Mouse (Mus musculus) cerebellum, postnatal 25 days (tissue): ENCODE data around the gene Ccdc50.

Experiments used
- DNase-seq, 2 experiments: peaks; one replicate each; pipeline ENCODE4 v3.0.0; 2021; ENCODE audit warnings: mixed read lengths in 2 of 2

The Ccdc50 gene

DNA sequence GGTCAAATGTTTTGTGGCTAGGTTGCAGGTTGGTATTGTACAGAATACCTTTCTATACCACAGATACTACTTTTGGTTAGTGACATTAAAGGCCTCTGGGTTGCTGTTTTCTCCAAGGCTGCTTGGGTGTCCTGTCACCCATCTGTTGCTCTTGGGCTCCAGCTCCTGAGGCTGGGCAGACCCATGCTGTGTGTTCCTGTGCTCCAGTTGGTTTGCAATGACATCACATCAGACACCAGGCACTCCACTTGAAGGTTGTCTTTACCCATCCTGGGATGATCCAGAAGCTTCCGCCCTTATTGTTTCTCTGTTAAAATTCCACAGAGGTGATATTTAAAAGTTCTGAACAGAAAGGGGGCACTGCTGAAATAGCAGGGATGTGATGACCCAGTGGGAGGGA, 8.3 kb downstream of the Ccdc50 start:
- DNase-seq, result no peak

DNA sequence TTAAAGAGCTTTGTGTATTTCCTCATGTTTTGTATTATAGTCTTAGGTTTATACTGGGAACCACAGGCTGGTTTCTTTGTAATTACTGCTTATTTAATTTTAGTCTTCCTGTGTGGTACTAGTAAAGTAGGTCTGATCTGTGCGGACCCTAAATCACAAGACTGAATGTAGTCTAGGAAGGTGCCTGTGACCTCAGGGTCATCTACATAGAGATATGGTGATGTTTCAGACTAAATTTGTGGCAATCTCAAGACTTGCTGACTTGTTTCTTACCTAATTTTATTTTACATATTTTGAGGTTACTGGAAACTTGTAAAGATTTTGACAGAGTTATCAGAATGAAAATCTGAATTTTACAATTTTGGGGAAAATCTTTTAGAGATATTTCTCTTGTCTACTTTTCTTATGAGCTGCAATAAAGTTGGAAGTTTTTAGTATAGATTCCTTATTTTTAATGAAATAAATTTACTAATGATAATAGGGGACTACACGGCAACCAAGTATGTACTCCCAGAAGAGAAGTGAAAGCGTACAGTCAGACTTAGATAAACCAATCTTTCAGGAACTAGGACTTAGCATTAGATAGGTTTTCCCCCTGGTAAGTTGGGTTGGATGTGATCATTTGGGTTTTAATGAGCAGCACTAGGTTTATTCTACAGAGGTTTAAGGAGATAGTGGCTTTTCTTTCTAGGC, 10.5 kb downstream of the Ccdc50 start:
- no peak for DNase-seq

DNA sequence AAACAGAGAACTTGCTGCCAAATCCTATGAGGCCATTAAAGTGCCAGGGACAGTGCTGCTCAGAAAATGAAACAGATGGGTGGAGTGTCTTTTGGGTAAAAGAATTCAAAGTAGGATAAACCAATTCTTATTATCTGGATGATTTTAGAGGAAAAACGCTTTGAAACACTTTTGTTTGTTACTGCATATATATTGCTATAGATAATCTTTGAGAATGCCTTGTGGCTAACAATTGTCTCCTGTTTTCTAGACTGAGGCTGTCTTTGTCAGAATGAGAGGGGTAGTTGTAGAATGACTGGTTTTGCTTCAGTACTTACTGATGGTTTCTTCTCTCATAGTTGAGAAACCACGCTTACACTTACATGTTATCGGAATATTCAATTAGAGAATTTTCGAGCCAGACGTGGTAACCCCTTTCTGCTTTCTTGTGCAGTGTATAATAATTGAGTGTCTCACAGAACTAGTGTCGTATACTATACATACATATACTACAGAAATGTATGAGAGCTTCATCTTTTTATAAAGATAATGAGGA, 11.1 kb downstream of the Ccdc50 start:
- no peak for DNase-seq

DNA sequence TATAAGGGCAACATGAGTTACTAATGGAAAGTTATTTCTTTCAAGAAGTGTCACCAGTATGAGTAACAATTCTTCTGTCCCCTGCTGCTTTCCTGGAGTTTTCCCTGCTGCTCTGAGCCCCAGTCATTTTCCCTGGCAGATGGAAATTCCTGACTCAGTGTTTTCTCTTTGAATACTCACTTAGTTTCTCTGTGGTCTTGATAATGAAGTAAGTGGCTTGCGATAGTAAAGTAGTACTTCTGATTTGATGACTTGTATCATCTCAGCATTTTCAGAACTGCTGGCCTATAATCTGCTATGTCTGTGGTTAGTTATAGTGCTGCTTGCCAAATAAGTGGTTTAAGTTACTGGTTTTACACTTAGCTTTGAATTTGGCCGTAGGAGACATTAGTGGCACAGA, 12.9 kb downstream of the Ccdc50 start:
- no peak for DNase-seq

DNA sequence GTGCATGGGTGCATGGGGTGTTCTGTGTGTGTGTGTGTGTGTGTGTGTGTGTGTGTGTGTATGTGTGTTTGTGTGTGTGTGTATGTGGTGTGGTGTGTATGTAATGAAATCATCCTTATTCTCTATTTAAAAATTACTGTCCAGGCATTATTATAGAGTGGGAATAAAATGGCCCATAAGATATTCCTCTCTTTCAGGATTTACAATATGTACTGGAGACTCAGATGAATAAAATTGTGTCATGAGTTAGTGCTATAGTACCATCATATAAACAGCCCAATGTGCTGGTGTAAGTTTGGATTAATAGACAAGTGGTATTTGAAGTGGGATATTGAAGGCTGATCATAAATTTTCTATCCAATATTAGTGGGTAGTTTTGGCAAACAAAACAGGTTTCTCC, 15.4 kb downstream of the Ccdc50 start:
- DNase-seq, result no peak

DNA sequence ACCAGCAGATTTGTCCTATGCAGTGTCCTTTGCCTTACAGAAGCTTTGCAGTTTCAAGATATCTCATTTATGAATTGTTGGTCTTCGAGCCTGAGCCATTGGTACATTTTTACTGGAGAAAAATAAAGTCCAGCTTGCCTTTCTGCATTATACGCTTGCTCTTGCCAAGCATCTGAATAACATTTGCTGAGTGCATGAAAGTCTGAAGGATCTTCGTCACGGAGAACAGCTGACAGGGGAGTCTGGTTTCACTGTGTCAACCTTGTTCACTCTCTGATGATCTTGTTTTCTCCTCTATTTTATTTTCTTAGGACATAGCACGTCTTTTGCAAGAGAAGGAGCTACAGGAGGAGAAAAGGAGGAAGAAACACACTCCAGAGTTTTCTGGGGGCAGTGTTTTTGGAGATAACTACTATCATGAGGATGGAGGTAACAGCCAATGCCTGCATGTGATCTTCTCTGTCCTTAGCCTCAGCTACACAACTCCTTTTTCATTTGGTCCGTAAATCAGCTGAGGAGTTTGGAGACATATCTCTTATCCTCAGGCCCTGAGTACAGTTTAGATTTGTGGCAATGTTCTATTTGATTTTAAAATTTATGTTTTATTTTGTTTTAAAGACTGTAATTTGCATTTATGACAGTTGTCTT, 28.4 kb downstream of the Ccdc50 start:
- no peak for DNase-seq

DNA sequence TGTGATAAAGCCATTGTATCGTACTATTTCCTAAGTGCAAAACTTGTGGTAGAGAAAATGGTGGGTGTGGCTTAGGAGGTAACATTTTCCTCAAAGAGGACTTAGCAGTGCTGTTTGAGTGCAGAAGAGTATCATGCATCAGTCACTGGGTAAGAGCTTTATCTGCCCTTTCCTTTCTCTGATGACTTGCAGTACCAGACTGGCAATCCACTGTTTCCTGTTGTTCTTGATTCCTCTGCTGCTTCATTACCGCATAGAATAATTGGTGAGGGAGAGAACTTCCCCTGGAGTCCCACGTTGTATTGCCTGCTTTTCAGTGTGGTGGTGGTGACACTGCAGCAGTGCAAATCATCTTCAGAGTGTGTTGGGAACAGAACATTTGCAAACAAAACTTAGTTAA, 29.0 kb downstream of the Ccdc50 start:
- DNase-seq, result no peak

DNA sequence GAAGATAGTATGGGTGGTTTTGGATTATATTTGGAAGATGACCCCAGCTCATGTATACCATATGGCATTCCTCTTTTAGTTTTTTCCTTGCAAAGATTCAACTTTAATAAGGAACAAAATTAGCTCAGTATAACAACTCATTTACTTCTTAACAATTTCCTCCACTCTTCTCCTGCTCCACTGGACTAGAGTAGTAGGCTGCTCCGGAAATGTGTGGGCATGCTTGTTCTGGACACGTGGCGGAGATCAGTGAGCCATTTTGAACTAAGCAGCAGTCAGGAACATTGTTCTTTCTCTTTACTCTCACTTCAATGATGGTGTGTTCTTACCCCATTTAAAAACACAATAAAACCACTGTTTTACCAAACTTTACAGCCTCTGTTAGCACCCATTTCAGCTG, 32.3 kb downstream of the Ccdc50 start:
- DNase-seq, result no peak

DNA sequence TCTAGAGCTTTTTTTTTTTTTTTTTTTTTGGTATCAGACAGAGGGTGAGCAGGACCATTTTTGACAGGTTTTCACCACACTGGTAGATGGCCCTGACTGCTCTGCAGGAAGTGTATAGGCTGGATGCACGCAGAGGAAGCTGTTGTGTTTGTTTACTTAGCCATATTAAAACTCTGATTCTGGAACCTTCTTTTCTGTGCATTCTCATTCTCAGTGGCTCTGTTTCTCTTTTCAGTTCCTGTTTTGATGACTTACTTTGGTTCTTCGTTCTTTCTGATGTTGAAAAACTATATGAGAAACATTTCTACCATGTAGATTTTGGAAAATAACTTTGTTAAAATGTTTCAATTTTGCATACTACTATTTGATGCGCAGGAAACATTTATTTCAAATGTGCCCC, 46.4 kb downstream of the Ccdc50 start:
- no peak for DNase-seq

DNA sequence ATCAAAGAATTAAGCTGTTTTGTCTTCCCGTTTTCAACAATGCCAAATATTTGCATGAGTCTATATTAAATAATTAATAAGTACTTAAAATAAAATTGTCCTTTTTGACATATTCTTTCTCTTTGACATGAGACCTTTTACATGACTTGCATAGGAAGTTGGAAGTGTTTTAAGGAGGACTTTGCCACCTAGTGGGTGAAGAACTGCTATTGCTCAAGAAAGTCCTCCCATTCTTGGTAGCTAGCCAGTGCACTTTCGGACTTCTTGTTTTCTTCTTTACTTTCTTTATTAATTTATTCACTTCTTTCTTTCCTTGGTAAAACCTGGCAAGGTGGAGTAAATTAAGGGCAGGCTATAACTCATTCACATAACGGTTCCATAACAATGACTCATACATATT, 55.3 kb downstream of the Ccdc50 start:
- no peak for DNase-seq

DNA sequence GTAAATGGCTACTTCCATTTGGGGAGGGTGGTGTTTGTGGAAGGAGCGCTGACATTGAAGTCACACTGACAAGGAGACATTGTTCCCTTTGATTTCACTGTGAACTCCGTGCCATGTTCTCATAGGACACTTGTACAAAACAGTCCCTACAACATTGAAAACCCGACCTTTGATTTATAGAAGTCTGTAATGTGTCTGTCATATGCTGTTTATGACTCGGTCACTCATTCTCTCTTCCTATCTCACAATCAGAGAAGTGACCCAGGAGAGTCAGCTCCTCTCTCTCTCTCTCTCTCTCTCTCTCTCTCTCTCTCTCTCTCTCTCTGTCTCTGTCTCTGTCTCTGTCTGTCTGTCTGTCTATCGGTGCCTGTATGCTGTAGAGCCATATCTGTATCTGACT, 60.7 kb downstream of the Ccdc50 start:
- DNase-seq, result no peak

DNA sequence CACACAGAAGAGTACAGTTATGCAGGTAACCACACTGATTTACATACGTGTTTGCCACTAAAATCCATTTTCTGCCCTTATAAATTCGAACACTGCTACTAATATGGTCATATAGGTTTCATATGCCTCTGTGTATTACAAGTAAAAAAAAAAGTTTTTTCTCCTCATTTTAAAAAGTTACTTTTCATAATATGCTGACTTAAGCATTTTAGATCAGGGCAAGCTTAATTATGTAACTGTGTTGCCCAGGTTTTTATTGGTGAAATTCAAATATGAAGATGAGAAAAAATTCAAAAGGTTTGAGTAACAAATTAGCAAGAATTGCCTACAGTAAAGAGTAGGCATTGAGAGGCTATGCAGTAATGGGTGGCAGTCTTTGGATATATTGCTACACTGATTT, 62.0 kb downstream of the Ccdc50 start:
- no peak for DNase-seq

DNA sequence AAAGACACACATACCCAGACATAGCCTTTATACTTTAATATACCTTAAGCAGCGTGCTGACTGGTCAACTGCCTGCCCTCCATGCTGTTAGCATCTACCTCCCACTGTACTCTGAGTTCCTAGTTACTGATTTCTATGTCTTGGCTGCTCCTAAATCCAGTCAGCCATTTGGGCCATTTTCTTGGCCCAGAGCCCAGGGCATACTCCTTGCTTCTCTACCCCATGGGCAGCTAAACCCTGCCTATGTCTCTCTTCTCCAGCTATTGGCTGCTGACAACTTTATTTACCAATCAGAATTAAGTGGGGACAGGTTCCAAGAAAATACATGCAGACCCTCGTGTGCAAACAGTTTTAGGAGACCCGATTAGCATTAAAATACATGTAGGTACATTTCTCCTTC, 64.7 kb downstream of the Ccdc50 start:
- peak; percentile 51 to 71 for DNase-seq

DNA sequence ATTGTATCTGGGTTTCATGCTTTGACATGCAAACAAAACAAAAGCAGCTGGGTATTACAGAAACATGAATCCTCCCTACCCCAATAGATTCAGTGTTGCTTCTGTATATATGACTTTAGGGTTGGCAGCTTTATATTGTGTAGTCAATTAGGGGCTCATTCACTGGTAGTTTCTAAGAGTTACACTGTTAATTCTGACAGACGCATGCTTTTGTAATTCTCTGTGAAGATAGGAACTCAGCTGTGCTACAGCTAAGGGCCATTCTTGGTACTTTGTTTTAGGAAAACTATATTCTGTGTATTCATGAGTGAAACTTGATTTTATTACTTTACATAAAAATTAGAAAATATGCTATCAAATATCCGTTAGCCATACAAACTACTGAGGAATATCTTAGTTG, 65.2 kb downstream of the Ccdc50 start:
- DNase-seq, result no peak

DNA sequence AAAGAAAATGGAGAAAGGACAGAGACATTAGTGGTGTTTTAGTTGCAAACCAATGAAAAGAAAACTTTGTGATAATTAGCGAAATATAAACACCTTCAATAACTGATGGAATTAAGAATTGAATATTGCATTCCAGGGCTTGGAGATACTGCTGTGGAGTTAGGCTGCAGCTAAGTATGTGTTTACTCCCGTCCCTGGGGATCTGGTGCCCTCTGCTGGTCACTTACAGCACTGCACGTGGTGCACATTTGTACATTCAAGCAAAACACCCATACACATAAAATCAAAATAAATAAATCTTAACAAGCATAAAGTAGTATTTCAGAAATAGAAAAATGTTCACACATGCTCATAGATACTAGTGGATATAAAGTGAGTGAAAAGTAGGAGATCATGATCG, 68.6 kb downstream of the Ccdc50 start:
- peak; percentile 80 to 89 for DNase-seq

DNA sequence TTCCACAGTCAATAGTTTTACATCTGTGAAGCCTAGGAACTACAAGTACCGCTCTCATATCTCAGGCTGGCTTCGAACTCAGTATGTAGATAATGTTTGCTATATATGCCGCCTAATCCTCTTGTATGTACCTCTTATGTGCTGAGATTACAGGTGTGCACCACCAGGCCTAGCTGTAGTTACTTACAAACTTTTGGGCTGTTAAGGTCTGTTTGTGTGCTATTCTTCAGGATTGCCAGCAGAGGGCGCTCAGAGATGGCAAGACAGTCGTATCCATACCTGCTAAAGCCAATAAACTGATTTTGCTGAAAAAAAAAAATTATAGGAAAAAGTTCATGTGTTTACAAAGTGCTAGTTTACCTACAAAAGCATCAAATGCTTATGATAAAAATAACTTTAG, 80.1 kb downstream of the Ccdc50 start:
- peak; percentile 52 to 69 for DNase-seq

DNA sequence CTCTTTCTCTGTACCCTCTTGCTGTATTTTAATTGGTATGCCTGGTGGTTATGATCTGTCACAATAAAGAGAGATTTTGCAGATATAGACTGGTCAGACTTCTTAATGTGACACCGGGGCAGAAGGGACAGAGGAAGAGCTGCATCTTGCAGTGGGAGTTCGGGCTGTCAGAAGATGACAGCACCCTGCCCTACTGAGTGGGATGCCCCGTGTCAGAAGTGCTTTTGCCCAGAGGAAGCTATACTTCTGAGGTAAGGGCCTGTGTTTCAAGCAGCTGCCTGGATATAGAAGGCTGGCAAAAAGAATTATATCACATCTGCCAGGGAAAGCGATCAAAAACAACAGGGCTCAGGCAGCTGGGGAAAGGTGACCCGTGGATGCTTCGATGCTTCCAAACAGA, 82.7 kb downstream of the Ccdc50 start:
- no peak for DNase-seq

DNA sequence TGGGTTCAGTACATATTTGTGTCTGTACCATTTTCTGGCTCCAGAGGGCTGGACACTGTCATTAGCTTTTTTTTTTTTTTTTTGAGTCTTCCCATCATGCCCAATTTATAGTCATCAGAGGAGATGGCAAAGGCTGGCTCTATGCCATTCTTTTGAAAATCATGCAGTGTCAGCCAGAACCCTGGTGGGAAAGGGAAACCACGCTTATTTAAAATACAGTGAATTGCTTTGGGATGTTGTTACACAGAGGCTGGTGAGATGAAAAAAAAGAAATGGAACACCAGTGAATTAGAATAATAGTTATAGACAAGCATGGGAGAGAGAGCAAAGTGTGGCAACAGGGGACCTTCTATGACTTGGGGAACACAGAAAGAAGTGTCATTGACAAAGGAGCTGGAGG, 95.2 kb downstream of the Ccdc50 start:
- peak; percentile 22 to 50 for DNase-seq
